Mouse (Mus musculus) limb, embryonic 12.5 days (tissue): ENCODE results near the gene Maco1. TPM values are rescaled to one million over a fixed set of nuclear protein-coding genes. Genes with fewer than 3 reads are reported as not detected.

ENCODE experiments used
- ATAC-seq: fragments of 200-750 bp; cut with Nextera tagmentation; 2 replicates; pipeline ENCODE4 v1.8.0; 2017; ENCODE audit warnings: low read depth, moderate TSS enrichment; ENCODE audit not compliant: insufficient number of reproducible peaks, insufficient read depth, low FRiP score, low TSS enrichment
- H3K27ac ChIP-seq: fragments of 300-500 bp; sonication (generic); 2 replicates; pipeline ENCODE4 v1.5.1; 2016; ENCODE audit warnings: mild to moderate bottlenecking, moderate library complexity
- H3K27me3 ChIP-seq: fragments of 300-500 bp; sonication (generic); 2 replicates; pipeline ENCODE4 v1.6.1; 2016; ENCODE audit warnings: mild to moderate bottlenecking, moderate library complexity
- H3K36me3 ChIP-seq: fragments of 300-500 bp; sonication (generic); 2 replicates; pipeline ENCODE4 v1.6.1; 2016; ENCODE audit warnings: mild to moderate bottlenecking, moderate library complexity
- H3K4me1 ChIP-seq: fragments of 300-500 bp; sonication (generic); replicated peaks from 2 replicates; pipeline ENCODE4 v1.6.1; 2016
- H3K4me2 ChIP-seq: fragments of 300-500 bp; sonication (generic); 2 replicates; pipeline ENCODE4 v1.6.1; 2016; ENCODE audit warnings: mild to moderate bottlenecking, moderate library complexity
- H3K4me3 ChIP-seq: fragments of 300-500 bp; sonication (generic); replicated peaks from 2 replicates; pipeline ENCODE4 v1.5.1; 2016; ENCODE audit warnings: mild to moderate bottlenecking
- H3K9ac ChIP-seq: fragments of 300-500 bp; sonication (generic); replicated peaks from 2 replicates; pipeline ENCODE4 v1.6.1; 2016; ENCODE audit warnings: mild to moderate bottlenecking, moderate library complexity
- H3K9me3 ChIP-seq: fragments of 300-500 bp; sonication (generic); 2 replicates; pipeline ENCODE4 v1.6.1; 2016; ENCODE audit warnings: mild to moderate bottlenecking, moderate library complexity
- WGBS: fragments of 180-500 bp; shearing (Covaris S2); methylation state at CpG from one replicate; pipeline ENCODE4 v1.1.7; 2016; 5-methylcytosine and 5-hydroxymethylcytosine counted together
- polyA plus RNA-seq: library from polyadenylated mRNA; unstranded; fragments of >200 nt; fragmentation: Nextera tagmentation; extraction: Ambion mirVana; gene quantifications from 2 replicates; pipeline ENCODE4 v1.2.1, GENCODE M21; 2016

The Maco1 gene
- polyA plus RNA-seq, 1 experiment from 2014 or later: 60.7 TPM

DNA sequence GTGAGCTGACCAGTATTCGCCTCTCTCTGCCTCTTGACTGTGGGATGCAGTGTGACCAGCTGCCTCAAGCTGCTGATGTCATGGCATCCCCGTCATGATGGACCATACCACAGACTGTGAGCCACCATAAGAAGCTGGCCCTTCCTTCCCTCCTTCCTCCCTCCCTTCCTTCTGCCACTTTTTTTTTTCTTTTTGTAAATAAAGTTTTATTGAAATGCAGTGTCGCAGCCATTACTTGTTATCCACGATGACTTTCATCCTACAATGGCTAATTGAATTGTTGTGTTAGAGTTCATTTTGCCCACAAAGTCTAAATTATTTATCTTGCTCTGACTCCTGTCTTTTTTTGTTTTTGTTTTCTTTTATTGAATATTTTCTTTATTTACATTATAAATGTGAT, 5.3 kb upstream of the Maco1 start:
- Histone ChIP-seq H3K4me3 (no peak overlapping the region), H3K27me3 (peaks cover 13% of the 10 kb centered on the region), H3K27ac (no peak overlapping the region), H3K9me3 (no peaks in the 10 kb centered on the region), H3K9ac (no peak overlapping the region), H3K4me2 (no peak overlapping the region), H3K4me1 (0 out of 2 replicates have a peak, but pooled peaks cover 13% of the 10 kb centered on the region), H3K36me3 (no peaks in the 10 kb centered on the region)
- WGBS: 86% methylated on average over 4 of the region's 4 CpGs
- no peak for ATAC-seq

DNA sequence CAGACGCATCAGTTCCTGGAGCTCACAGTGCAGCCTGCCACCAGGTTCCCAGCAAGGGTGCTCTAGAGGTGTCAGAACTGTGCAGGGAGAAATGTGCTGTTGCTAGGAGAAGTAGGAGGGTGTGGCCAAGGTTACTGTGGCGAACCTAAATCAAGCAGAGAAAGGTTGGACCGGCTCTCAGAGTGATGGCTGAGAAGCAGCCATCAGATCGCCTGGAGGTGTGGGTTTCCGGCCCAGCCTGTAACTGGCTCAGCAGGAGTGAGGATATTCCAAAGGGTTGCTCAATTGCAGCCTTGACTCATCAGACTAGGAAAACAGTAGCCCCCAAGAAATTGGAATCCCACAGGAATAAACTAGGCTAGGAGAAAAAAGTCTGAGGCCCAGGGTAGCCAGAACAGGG, 3.4 kb upstream of the Maco1 start:
- Histone ChIP-seq H3K4me3 (no peak overlapping the region), H3K9me3 (no peaks in the 10 kb centered on the region), H3K4me1 (peaks cover 19% of the 10 kb centered on the region), H3K4me2 (no peak overlapping the region), H3K27ac (no peak overlapping the region), H3K27me3 (peaks cover 13% of the 10 kb centered on the region), H3K9ac (no peak overlapping the region), H3K36me3 (no peaks in the 10 kb centered on the region)
- ATAC-seq: no peak
- WGBS: 17% methylated on average over 5 of the region's 5 CpGs

DNA sequence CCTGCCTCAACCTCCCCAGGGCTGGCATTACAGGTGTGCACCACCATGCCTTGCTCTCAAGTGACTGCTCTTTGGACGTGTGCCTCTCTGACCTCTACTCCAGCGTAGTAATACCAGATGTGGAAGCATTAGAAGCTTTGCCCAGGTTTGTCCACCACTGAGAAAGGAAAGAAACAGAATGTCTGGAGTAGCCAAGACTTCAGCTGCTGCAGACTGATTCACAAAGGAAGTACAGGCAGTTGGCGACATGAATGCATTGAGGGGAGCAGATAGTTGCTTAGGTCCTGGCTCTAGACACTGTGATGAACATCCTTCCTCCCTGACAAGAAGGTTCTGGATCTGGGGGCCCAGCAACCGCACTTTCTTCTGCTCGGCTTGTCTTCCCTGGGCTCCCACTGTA, 2.9 kb upstream of the Maco1 start:
- 50% methylated on average over 5 of the region's 5 CpGs for WGBS
- Histone ChIP-seq H3K4me2 (no peak overlapping the region), H3K36me3 (no peaks in the 10 kb centered on the region), H3K9me3 (no peaks in the 10 kb centered on the region), H3K9ac (0 out of 2 replicates have a peak overlapping the region, but pooled peaks have one; percentile 27), H3K27ac (no peak overlapping the region), H3K4me3 (no peak overlapping the region), H3K27me3 (peaks cover 13% of the 10 kb centered on the region), H3K4me1 (peaks cover 24% of the 10 kb centered on the region)
- ATAC-seq: no peak

DNA sequence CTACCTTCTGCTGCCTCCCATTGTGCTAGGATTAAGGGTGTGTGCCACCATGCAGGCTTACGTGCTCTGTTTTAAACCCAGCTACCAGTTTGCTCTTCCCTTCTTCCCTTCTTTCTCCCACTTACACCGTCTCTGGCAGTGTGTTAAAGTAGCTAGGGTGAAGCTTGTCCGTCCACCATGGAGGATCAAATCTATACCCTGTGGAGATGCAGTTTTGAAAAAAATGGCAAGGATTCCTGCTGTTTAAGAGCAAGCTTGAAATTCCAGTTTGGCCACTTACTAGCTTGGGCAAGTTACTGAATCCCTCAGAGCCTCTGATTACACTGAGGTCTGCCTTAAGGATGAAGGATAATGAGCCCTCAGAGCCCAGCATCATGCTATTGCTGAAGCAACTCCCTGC, 2.2 kb upstream of the Maco1 start:
- no peak for ATAC-seq
- Histone ChIP-seq H3K27me3 (peaks cover 13% of the 10 kb centered on the region), H3K36me3 (no peaks in the 10 kb centered on the region), H3K4me3 (no peak overlapping the region), H3K4me1 (peaks cover 26% of the 10 kb centered on the region), H3K27ac (no peak overlapping the region), H3K9me3 (no peaks in the 10 kb centered on the region), H3K9ac (no peak overlapping the region), H3K4me2 (no peak overlapping the region)
- 50% methylated on average over 3 of the region's 3 CpGs for WGBS

DNA sequence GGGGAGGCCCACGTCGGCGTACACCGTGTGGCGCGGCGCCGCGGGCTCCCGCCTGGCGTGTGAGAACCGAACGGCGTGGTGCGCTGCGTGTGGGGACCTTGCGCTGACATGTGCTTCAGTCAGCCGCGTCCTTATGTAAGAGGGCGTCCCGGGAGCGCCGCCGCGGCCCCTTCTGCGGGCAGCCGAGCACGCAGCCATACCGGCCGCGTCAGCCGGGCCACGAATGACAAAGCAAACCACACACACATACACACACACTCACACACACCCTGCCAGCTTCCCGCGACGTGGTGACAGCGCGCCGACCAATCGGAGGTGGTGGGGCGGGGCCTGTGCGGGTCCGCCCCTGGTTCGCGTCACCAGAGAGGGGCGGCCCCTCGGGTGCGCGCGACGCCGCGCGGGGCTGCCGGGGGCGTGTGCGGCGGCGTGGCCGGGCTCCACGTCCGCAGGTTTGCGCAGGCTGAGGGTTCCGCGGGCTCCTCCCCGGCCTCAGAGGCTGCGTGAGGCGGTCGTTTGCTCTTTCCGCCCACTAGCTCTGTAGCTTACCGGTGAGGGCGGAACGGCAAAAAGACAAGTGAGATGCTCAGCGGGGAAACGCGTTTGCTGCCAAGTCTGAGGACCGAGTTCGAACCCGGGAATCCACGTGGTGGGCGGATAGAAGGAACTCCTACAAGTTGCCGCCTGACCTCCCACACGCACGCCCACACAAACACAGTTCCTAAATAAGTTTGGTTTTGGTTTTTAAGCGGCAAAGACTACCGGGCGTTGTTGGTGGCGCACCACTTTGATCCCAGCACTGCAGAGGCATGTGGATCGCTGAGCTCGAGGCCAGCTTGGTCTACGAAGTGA, 716 bp upstream of the Maco1 start:
- Histone ChIP-seq H3K4me3 (peak overlapping the region; percentile 100), H3K27ac (peak overlapping the region; percentile 86), H3K36me3 (no peaks in the 10 kb centered on the region), H3K9ac (peak overlapping the region; percentile 56), H3K4me2 (peak overlapping the region; percentile 76), H3K4me1 (peaks cover 26% of the 10 kb centered on the region), H3K9me3 (no peaks in the 10 kb centered on the region), H3K27me3 (peaks cover 13% of the 10 kb centered on the region)
- WGBS: under 1% methylated on average over 91 of the region's 91 CpGs
- peak; percentile 90 for ATAC-seq

DNA sequence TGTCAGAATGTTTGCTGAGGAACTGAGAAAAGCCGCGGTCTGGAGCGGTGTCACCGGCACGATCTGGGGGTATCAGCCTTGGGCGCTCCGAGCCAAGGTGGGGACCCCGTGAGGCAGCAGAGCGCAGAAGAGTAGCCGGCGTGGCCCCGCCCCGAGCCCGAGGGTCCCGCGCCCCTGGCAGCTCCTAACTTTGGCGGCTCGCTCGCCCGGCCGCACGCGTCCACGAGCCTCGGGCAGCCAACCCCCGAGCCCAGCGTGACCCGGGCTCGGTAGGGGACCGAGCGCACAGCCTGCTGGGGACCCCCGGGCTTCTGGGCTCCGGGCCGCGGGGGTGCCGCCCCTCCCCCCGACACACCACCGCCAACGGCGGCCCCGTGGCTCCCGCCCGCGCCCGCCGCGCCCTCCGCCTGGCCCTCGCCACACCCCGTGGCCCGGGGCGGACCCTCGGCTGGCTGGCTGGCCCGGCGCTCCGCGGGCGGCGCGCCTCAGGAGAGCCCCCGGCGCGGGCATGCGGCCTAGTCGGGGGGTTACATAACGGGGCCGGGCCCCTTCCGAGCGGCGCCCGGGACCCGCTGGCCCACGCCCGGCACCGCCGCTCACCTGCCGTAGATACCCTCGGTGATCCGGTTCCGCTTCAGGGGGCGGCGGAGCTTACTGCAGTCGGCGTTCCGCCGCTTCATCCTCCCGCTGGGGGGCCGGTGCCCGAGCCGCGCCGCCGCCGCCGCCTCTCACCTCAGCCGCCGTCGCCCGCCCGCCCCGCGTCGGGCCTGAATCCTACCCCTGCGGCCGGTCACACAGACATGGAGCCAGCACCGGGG, 498 bp downstream of the Maco1 start:
- H3K9ac ChIP-seq: peak overlapping the region; percentile 99
- H3K27me3 ChIP-seq: peaks cover 13% of the 10 kb centered on the region
- WGBS: 1% methylated on average over 94 of the region's 106 CpGs
- ATAC-seq: peak; percentile 10; the same call in 1 of the 2 replicates
- H3K4me2 ChIP-seq: peak overlapping the region; percentile 76
- peak overlapping the region; percentile 100 for H3K4me3 ChIP-seq
- H3K4me1 ChIP-seq: peaks cover 33% of the 10 kb centered on the region
- H3K27ac ChIP-seq: peak overlapping the region; percentile 92
- H3K9me3 ChIP-seq: no peaks in the 10 kb centered on the region
- no peaks in the 10 kb centered on the region for H3K36me3 ChIP-seq

DNA sequence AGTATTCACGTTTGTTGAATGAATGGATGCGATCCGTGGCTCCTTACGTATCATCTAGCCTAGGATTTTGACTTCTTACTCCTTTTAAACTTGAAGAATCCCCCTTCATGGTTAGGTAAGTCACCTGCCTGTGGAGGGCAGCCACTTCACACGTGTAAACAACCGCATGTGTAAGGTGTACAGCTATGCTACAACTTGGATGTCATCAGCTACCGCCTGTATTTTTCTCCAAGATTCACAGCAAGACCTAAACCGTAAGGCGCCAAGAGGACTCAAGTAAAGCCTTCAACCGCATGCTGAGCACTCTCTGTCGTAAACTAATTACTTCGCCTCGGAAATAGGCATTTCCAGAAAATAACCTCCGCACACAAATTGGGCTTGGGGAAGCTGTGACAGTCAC, 1.3 kb downstream of the Maco1 start:
- Histone ChIP-seq H3K4me2 (peak overlapping the region; percentile 76), H3K27me3 (peaks cover 13% of the 10 kb centered on the region), H3K9ac (peak overlapping the region; percentile 99), H3K9me3 (no peaks in the 10 kb centered on the region), H3K36me3 (no peaks in the 10 kb centered on the region), H3K27ac (peak overlapping the region; percentile 92; the same call in 1 of the 2 replicates), H3K4me1 (peaks cover 38% of the 10 kb centered on the region), H3K4me3 (peak overlapping the region; percentile 100)
- ATAC-seq: no peak
- WGBS: 13% methylated on average over 14 of the region's 14 CpGs

DNA sequence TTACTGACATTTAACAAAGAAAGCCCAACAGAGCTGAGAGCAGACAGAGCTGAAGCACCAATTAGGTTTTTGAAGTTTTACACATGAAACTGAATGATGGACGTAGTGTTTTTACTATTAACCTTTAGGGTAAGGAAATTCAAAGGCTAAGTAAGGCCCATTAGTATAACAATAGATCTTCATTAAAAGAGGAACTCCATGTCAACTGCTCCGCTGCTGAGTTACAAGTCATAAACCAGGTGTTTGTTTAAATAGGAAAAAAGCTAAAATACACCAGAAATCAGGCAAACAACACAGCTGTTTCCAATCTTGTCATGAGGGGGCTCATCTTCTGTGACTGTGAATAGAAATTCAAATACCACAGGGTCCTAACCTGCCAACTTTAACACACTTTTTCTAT, 1.9 kb downstream of the Maco1 start:
- Histone ChIP-seq H3K4me3 (peak overlapping the region; percentile 100), H3K27me3 (peaks cover 11% of the 10 kb centered on the region), H3K36me3 (no peaks in the 10 kb centered on the region), H3K4me2 (peak overlapping the region; percentile 76), H3K9me3 (no peaks in the 10 kb centered on the region), H3K9ac (no peak overlapping the region), H3K4me1 (peaks cover 33% of the 10 kb centered on the region), H3K27ac (no peak overlapping the region)
- WGBS: 24% methylated on average over 2 of the region's 2 CpGs
- ATAC-seq: no peak

DNA sequence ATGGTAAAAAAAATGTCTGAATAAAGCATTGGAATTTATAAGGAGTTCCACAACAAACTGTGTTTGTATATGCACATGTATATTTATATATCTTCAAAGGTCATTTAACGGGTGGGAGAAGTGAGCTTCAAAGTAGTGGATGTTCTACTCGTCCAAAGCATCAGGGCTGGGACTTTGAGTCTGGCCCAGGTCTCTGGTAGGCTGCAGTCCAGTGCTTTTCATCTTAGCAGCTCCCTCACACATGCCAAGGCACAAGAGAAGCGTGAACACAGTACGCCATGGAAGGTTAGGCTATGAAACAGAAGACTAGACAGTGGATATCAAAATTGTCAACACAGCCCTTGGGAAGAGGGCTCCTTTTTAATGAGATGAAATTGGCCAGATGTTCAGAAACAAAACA, 2.6 kb downstream of the Maco1 start:
- ATAC-seq: no peak
- H3K4me1 ChIP-seq: peaks cover 30% of the 10 kb centered on the region
- no peak overlapping the region for H3K9ac ChIP-seq
- WGBS: 74% methylated on average over 4 of the region's 4 CpGs
- H3K4me2 ChIP-seq: no peak overlapping the region
- H3K27ac ChIP-seq: no peak overlapping the region
- no peak overlapping the region; the same call in 1 of the 2 replicates for H3K4me3 ChIP-seq
- H3K36me3 ChIP-seq: no peaks in the 10 kb centered on the region
- 0 out of 2 replicates have a peak, but pooled peaks cover 5% of the 10 kb centered on the region for H3K27me3 ChIP-seq
- H3K9me3 ChIP-seq: no peaks in the 10 kb centered on the region

DNA sequence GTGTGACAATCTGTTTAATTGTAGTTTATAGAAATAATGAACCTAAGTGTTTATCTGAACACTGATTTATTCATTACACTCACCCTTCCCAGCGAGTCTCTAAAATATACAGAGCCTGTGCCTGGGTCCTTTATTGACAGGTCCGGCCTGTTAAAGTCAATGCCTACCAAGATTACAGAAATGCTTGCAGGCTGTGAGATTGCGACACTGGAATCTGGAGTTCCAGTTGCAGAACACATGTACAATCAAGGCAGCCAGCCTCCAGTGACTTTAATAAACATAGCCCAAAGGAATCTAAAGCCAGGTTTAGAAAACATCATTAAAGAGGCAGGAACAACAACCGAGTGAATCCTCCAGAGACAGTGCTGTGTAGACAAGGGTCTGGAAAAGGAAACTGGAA, 5.6 kb downstream of the Maco1 start:
- Histone ChIP-seq H3K4me3 (no peak overlapping the region), H3K4me1 (peaks cover 25% of the 10 kb centered on the region), H3K27me3 (no peaks in the 10 kb centered on the region), H3K36me3 (no peaks in the 10 kb centered on the region), H3K4me2 (no peak overlapping the region), H3K9me3 (no peaks in the 10 kb centered on the region), H3K9ac (no peak overlapping the region), H3K27ac (no peak overlapping the region)
- no peak for ATAC-seq
- 67% methylated on average over 4 of the region's 4 CpGs for WGBS

DNA sequence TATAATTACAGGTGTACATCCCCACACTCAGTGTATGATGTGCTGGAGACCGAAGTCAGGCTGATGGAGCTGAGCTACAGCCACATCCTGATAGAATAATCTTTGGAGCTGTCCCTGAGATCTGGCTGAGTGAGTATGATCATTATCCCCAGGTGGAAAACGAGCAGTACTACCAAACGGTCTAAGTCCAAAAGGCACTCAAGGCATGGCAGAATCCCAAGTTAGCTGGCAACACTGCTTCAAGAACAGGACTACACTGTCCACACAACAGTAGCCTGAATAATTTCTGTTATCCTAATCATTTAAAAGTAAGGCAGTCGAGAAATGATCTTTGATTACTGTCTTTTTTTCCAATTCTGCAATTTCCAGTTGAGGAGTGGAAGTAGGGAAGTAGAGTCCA, 9.6 kb downstream of the Maco1 start:
- WGBS: 87% methylated on average over 4 of the region's 4 CpGs
- no peaks in the 10 kb centered on the region for H3K9me3 ChIP-seq
- no peak overlapping the region for H3K27ac ChIP-seq
- H3K4me2 ChIP-seq: no peak overlapping the region
- H3K27me3 ChIP-seq: no peaks in the 10 kb centered on the region
- no peaks in the 10 kb centered on the region for H3K36me3 ChIP-seq
- no peak overlapping the region for H3K4me3 ChIP-seq
- H3K4me1 ChIP-seq: peaks cover 12% of the 10 kb centered on the region
- ATAC-seq: no peak
- no peak overlapping the region for H3K9ac ChIP-seq
